Mouse (Mus musculus) natural killer cell, adult 2 months (primary cell): ENCODE results near the gene Tcp11l2.
A peak's percentile ranks its signal among the peaks of the same experiment; 100 is the strongest.

Experiments used
- DNase-seq, 2 experiments: peaks; one replicate each; pipeline ENCODE4 v3.0.0; 2022; ENCODE audit warnings: low spot score in 2 of 2

Gene Tcp11l2

DNA sequence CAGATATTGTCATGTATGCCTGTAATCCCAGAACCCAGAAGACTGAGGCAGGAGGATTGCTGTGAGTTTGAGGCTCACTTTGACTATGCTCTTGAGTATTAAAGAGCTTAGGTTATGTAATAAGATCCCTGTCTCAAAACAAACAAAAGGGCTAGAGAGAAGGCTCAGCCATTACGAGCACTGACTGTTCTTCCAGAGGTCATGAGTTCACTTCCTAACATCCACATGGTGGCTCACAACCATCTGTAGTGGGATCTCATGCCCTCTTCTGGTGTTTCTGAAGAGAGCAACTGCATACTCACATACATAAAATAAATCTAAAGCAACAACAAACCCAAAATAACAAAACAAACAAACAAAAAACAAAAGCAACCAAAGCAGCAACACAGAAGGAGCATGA, 21.7 kb downstream of the Tcp11l2 start:
- no peak for DNase-seq

GRCm38 (mm10) chr10:84600136-84600535, 23.7 kb downstream of the Tcp11l2 start:
- no peak for DNase-seq

DNA sequence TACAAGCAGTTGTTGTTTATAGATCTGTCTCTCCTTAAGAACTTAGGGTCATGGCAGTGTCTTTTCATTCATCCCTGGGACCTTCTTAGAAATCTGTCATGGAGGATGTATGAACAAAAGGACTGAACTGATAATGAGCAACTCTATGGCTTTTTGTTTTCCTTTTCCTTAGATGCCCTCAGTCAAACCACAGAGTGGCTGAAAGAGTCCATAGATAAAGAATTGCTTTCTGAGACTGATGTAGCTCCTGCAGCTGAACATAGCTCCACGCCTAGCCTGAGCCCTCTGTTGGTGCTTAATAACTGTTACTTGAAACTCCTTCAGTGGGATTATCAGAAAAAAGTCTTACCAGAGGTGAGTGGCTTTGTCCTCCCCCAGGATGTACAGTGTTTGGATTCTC, 27.9 kb downstream of the Tcp11l2 start:
- DNase-seq = no peak

DNA sequence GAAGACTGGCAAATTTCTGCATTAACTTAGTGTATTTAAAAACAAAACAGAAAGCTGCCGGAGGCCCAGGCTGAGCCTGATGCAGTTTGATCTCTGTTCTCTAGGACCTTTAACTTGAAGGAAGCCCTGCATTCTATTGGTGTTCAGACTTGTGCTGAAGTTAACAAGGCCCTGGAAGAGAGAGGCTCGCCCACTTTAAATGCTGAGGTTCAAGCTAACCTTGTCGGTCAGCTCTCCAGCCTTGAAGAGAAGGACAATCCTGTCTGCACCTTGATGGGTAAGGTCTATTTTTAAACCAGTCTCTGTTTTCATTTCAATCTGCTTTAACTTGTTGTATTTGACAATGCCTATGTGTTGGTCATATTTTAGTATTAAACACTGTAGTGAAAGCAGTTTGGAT, 31.9 kb downstream of the Tcp11l2 start:
- DNase-seq = no peak

- DNase-seq = no peak
Measured at GRCm38 (mm10) chr10:84610324-84610723, 33.9 kb downstream of the Tcp11l2 start.

DNA sequence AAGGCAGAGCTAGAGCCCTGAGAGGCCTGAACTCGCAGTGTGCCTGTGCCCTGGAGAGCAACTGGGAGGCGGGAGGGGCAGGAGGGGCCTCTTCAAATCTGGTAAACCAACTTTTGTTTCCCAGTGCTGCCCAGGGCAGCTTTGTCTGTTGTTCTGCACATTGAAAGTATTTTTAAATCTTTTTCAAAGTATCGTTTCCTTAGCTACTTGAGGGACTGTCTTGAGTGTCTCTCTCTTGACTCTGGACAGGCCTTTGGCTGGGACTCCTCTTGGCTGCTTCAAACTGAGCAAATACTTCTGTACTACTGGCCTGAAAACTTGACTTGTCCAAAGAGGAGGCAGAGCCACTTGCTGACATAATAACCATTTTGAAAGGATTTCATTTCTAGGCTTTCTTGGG, 34.4 kb downstream of the Tcp11l2 start:
- DNase-seq = no peak

- DNase-seq = no peak
Measured at GRCm38 (mm10) chr10:84611664-84612063, 35.2 kb downstream of the Tcp11l2 start.

- DNase-seq = no peak
Measured at GRCm38 (mm10) chr10:84612281-84612680, 35.9 kb downstream of the Tcp11l2 start.

- DNase-seq = no peak
Measured at GRCm38 (mm10) chr10:84613366-84613765, 36.9 kb downstream of the Tcp11l2 start.

DNA sequence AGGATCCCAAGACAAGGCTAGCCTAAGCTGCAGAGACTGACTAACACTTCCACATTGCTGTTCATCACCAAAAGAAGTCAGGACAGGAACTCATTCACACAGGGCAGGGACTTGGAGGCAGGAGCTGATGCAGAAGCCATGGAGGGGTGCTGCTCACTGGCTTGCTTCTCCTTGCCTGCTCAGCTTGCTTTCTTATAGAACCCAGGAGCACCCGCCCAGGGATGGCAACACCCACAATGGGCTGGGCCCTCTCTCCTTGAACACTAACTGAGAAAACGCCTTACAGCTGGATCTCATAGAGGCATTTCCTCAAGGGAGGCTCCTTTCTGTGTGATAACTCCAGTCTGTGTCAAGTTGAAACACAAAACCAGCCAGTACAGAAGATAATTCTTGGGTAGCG, 38.6 kb downstream of the Tcp11l2 start:
- DNase-seq = no peak

- DNase-seq = peak; percentile 92
Measured at GRCm38 (mm10) chr10:84621826-84622790, 45.7 kb downstream of the Tcp11l2 start, which contains the start of gene Polr3b. TSS of gene Polr3b (plus strand) at chr10:84622292.

GRCm38 (mm10) chr10:84631182-84631581, 54.8 kb downstream of the Tcp11l2 start:
- DNase-seq = peak in 1 of 2 experiments; percentile 26

DNA sequence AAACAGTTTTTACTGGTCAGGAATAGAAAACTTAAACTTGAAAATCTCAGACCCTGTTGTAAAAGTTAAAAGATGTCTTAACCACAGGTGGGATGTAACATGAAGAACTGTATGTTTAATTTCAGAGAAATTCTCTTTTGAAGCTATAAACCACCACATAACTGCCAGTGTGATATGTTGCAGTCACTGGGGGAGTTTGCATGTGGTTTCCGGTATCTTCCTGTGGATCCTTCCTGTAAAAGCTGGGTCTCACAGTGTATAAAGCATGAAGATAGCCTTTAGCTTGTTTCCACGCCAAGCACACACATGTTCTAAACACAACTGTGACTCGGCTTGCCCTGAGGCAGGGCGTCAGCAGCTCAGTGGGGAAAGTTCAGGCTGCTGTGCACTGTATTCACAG, 55.6 kb downstream of the Tcp11l2 start:
- no peak for DNase-seq

DNA sequence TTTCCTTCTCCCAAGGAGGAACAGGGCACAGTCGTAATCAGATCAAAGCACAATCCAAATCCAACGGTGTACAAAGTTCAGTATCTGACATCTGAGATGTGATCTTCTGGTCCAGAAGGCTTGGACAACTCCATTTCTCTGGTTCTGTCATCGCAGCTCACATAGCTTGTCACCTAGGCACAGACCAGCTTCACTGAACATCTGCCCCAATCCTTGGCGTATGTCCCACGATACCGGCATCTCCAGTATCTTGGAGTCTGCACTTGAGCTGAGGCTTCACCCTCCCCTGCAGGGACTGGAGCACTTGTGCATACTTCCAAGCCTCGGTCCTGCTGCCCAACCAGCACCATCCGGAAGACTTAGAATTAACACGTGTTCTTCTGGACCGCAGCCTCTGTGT, 60.2 kb downstream of the Tcp11l2 start:
- no peak for DNase-seq

DNA sequence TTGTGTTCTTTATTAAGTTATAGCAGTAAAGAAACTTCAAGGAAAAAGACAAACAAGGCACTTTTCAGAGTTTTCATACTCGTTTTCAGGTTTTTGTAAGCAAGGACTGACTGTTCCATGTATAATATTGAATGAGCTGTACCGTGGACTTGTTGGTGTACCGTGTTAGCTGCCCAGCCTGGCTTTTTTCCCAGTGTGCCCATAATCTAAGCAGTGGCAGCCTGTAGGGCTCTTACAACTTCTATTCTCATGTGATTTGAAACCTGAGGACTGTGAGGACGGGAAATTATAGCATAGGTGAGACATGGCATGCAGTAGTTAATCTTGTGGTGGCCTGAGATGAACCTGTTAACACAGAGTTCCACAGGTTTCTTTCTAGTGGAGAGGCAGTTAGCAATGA, 62.0 kb downstream of the Tcp11l2 start:
- DNase-seq = no peak

GRCm38 (mm10) chr10:84639525-84640287, 63.3 kb downstream of the Tcp11l2 start:
- no peak for DNase-seq

GRCm38 (mm10) chr10:84640861-84641260, 64.4 kb downstream of the Tcp11l2 start:
- DNase-seq = no peak

DNA sequence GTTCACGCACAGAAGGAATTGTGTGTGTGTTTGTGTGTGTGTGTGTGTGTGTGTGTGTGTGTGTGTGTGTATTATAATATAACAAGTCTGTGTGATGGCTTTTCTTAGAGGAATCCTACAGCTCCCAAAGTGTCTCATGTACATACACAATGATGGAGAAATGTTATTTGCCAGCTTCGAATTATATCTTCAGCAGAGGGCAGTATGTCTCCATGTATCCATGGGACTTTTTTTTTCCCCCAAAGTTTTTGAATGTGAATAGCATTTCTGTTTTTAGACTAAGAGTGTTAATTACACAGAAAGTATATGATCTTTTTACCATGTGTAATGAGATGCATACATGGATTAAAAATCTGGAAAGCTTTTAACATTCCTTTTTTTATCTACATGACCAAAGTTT, 65.2 kb downstream of the Tcp11l2 start:
- DNase-seq = no peak

GRCm38 (mm10) chr10:84645940-84646339, 69.5 kb downstream of the Tcp11l2 start:
- DNase-seq = no peak

DNA sequence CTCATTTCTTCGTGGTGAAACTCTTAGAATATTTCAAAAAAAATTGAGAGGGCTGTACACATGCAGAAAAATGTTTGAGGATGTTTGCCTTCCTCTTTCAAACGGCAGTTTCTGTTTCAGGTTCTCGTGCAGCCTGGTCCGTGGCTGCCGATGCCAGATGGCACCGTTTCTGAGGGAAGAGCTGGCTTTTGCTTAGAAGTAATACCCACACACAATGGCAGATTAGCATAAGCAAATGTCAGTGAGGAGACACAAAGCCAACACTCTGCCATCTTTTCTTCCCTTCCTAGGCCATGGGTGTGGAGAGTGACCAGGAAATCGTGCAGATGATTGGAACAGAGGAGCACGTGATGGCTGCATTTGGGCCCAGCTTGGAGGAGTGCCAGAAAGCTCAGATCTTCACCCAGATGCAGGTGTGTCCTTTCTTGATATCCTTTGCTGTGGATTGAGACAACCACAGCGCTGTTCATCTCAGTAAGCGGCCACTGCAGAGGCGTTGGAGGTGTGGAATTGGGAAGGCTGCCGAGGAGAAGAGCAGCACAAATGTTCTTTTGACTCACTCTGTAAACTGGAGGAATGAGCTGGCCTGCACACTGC, 70.2 kb downstream of the Tcp11l2 start:
- DNase-seq = peak in 1 of 2 experiments; percentile 46

- no peak for DNase-seq
Measured at GRCm38 (mm10) chr10:84647264-84647663, 70.8 kb downstream of the Tcp11l2 start.

- no peak for DNase-seq
Measured at GRCm38 (mm10) chr10:84648911-84649310, 72.5 kb downstream of the Tcp11l2 start.
